Mouse (Mus musculus) layer of hippocampus, postnatal 14 days (tissue): ENCODE data around the gene Uba2. TPM values are rescaled to one million over a fixed set of nuclear protein-coding genes. Genes with fewer than 3 reads are reported as not detected.
"Not testable (repeated sequence)": the region's sequence is repeated elsewhere in the genome, so short reads cannot be mapped to it uniquely, and the experiment has no call there.

Source experiments
- DNase-seq, 2 experiments: peaks; one replicate each; pipeline ENCODE4 v3.0.0; 2021 to 2022; ENCODE audit warnings: low spot score in 2 of 2, mixed read lengths in 1 of 2
- total RNA-seq, 2 experiments: library from RNA; stranded (reverse); gene quantifications; 2 replicates each; pipeline ENCODE4 v1.2.3; 2021

Uba2 gene
- total RNA-seq, 2 experiments from 2014 or later = 82.5 to 82.9 TPM

DNA sequence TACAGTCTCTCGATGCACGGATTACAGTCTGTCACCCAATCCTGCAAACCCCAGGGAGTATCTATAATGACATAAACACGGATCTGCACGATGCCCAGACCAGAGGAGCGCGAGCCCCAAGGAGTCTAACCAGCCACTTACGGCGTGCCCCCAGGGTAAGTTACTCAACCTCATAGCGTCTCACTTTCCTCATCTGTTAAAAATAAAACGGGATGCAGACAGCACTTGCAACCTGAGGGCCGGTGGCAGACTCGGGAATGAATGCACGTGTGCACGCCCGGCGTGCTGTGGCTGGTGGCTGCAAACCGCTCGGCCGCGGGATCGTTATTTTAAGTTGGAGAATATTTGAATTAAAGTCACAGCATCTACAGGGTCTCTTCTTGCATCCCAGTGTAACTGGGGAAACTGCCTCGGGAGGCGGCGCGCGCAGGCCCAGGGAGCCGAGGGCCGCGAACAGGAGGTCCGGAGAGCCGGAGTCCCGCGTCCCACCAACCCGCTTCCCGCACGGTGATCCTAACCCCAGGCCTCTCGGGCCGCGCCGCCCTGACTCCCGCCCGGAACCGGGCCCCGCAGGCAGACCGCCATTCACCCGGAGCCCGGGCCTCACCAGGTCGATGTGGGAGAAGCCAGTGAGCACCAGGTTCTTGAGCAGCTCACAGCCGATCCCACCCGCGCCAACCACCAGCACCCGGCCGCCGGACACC is 1.5 kb downstream of the Uba2 start:
- DNase-seq = peak in 1 of 2 experiments; percentile 45

- DNase-seq = no peak
Measured at GRCm38 (mm10) chr7:34166850-34167249, 2.5 kb downstream of the Uba2 start.

DNA sequence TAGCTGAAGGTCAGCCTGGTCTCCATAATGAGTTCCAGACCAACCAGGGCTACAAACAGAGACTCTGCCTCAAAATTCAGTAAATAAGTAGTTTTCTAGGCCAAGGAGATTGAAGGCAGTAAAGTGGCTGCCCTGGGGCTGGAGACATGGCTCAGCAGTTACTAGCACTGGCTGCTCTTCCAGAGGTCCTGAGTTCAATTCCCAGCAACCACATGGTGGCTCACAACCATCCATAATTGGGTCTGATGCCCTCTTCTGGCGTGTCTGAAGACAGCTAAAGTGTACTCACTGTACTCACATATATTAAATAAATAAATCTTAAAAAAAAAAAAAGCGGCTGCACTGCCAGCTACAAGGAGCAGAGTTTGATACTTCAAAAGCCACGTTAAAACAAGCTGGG is 3.4 kb downstream of the Uba2 start:
- DNase-seq = no peak

GRCm38 (mm10) chr7:34164671-34165070 is 4.7 kb downstream of the Uba2 start:
- no peak for DNase-seq

DNA sequence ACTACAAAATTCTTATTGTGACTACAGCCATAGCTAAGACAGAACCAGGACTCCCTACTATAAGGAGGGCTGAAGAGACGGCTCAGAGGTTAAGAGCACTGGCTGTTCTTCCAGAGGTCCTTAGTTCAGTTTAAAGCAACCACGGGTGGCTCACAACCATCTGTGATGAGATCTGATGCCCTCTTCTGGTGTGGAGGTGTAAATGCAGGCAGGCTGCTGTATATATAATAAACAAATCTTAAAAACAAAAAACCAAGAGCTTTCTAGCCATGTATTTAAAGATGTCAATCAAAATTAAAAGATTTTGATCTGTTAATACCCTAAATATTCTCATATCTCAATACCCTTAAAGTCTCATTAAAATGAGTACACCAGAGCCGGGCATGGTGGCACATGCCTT is 10.2 kb downstream of the Uba2 start:
- no peak for DNase-seq

DNA sequence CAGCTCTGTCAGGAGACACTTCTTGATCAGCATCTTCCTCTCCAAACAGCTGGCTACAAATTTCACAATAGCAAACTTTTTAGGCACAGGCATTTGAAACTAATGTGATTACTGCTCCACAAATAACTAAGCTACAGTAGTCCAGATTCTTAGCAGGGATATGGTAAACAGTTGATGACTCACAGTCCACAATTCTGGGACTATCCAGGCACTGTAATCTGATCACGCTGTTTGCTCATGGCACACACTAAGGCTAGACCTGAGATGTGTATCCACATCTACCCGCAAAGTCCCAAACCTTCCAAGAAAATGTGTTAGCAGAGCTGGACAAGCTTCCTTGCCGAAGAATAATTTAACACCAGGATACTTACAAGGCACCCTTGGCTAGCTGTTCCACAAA is 11.4 kb downstream of the Uba2 start:
- no peak for DNase-seq

GRCm38 (mm10) chr7:34147193-34147592 is 22.2 kb downstream of the Uba2 start:
- no peak for DNase-seq

GRCm38 (mm10) chr7:34141123-34141522 is 28.3 kb downstream of the Uba2 start:
- peak in 1 of 2 experiments; percentile 12 for DNase-seq

- DNase-seq = no peak
Measured at GRCm38 (mm10) chr7:34139493-34139892, 29.9 kb downstream of the Uba2 start.

GRCm38 (mm10) chr7:34134336-34134735 is 35.1 kb downstream of the Uba2 start:
- no peak for DNase-seq

GRCm38 (mm10) chr7:34133117-34133762 is 36.2 kb downstream of the Uba2 start, which contains the start of gene Wtip:
Wtip (minus strand) TSS chr7:34133268.
- peak; percentile 51 to 61 for DNase-seq

GRCm38 (mm10) chr7:34132355-34133079 is 36.9 kb downstream of the Uba2 start:
- peak in 1 of 2 experiments; percentile 10 for DNase-seq

GRCm38 (mm10) chr7:34131959-34132354 is 37.4 kb downstream of the Uba2 start:
- DNase-seq = no peak

- no peak for DNase-seq
Measured at GRCm38 (mm10) chr7:34131118-34131517, 38.3 kb downstream of the Uba2 start.

DNA sequence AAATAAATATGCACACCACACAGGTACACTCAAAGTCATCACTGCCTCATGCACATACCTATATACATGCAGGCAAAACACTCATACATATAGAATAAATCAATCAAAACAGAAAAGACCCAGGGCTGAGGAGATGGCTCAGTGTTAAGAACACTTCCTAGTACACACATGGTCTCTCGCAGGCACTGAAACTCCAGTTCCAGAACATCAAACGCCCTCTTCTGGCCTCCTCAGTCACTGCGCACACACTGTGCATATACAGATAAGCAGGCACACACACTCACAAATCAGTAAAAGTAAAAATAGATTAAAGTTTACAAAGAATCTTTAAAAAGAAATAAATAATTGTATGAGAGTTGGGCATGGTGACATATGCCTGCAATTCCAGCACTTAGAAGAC is 43.1 kb downstream of the Uba2 start:
- no peak for DNase-seq

DNA sequence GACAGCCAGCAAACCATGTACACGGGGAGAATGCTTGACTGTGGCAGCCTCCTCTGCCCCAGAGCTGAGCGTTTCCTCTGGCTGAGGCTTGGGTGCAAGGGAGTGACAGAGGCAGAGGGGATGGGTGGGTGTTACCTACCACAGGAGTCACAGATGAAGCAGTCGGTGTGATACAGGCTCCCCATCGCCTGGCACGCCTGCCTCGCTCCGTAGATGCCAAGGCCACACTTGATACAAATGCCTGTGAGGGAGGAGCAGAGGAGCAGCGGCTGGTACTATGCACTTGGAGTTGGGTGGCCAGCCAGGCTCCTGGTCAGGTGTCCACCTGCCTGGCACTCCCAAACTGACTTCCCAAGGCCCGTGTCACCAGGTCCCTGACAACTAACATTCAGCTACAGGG is 44.1 kb downstream of the Uba2 start:
- DNase-seq = no peak

DNA sequence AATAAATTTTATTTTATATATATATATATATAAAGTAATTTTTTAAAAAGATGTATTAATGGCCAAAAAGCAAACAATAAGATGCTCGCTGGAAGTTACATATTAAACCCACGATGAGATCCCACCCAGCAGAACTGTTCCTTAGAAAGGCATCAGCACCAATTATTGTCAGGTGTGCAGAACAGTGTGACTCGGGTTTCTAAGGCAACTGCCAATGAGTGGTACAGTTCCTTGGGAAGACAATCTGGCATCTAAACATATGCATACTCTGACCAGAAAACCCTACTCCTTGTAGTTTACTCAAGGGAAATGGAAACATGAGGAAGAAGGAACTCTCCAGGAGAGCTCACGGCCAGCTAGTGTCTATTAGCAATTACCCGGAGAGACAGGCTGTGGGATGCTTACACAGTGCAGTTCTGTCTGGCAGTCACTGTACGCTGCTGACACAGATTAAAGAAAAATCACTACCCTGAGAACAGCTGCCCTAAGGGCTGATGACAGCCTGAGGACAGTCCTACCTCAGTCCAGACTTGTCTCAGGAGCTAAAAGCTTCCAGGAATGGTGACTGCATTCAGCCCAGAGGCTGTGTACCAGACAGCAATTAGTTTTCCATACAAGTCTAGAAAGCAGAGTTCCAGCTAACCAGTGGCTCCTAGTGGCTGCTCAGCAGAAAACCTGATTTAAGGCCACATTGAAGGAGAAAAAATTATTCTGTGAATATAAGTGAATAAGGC is 46.2 kb downstream of the Uba2 start:
- peak; percentile 16 to 36 for DNase-seq

- not testable (repeated sequence) for DNase-seq
Measured at GRCm38 (mm10) chr7:34120636-34121035, 48.8 kb downstream of the Uba2 start.

GRCm38 (mm10) chr7:34116601-34117000 is 52.8 kb downstream of the Uba2 start:
- DNase-seq = no peak

DNA sequence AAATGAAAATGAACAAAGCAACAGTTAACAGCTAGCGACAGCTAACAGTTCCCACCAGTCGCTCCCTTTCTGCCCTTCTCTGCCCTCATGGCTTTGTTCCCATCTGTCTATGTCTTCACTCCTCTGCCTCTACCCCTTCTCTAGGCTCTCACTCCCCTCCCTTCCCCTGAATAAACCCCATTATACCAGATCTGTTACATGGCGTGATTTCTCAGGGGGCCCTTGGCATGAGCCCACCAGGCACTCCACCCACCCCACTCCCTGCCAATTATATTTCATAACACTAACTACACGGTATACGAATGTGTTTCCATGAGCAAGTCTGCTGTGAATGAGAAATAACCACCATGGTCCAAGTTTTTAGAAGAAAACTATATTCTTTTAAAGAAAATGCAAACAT is 60.2 kb downstream of the Uba2 start:
- no peak for DNase-seq

DNA sequence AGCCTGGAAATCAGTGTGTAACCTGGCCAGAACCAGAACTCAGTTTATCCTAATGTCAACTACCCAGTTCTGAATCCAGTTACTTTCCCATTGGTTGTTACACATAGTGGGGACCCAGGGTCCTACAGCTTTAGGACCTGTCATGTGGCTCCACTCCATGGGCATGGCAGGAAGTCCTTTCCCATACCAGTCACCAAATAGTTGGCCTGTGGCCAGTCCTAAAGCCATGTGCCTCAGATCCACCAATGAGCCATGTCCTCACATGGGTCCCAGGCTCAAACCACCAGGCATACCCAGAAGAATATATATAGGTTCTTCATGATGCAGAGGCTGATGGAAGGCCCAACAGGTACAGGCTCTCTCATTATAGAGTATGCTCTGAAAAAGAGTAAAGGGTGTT is 68.1 kb downstream of the Uba2 start:
- DNase-seq = no peak
